Mouse (Mus musculus) kidney, embryonic 14.5 days (tissue): ENCODE measurements around the gene S100b. TPM values are rescaled to one million over a fixed set of nuclear protein-coding genes. Genes with fewer than 3 reads are reported as not detected.

Experiments
- ATAC-seq: fragments of 200-750 bp; cut with Nextera tagmentation; 2 replicates; pipeline ENCODE4 v1.8.0; 2017; ENCODE audit warnings: moderate number of reproducible peaks, mild to moderate bottlenecking, moderate TSS enrichment, moderate library complexity; ENCODE audit not compliant: low FRiP score, low TSS enrichment
- H3K27ac ChIP-seq: fragments of 300-500 bp; sonication (generic); 2 replicates; pipeline ENCODE4 v1.5.1; 2014; ENCODE audit warnings: low read depth, mild to moderate bottlenecking, low read length, moderate library complexity, mixed read lengths
- H3K27me3 ChIP-seq: fragments of 300-500 bp; sonication (generic); 2 replicates; pipeline ENCODE4 v1.6.1; 2014; ENCODE audit warnings: mild to moderate bottlenecking, low read length; ENCODE audit not compliant: control insufficient read depth, insufficient read depth
- H3K36me3 ChIP-seq: fragments of 300-500 bp; sonication (generic); 2 replicates; pipeline ENCODE4 v1.6.1; 2014; ENCODE audit warnings: low read length, mixed read lengths; ENCODE audit not compliant: control insufficient read depth, insufficient read depth
- H3K4me1 ChIP-seq: fragments of 300-500 bp; sonication (generic); 2 replicates; pipeline ENCODE4 v1.6.1; 2014; ENCODE audit warnings: low read length, mixed read lengths; ENCODE audit not compliant: control insufficient read depth, insufficient read depth
- H3K4me2 ChIP-seq: fragments of 300-500 bp; sonication (generic); replicated peaks from 2 replicates; pipeline ENCODE4 v1.6.1; 2014; ENCODE audit warnings: low read depth, mild to moderate bottlenecking, low read length
- H3K4me3 ChIP-seq: fragments of 300-500 bp; sonication (generic); 2 replicates; pipeline ENCODE4 v1.5.1; 2014; ENCODE audit warnings: mild to moderate bottlenecking, low read length
- H3K9ac ChIP-seq: fragments of 300-500 bp; sonication (generic); 2 replicates; pipeline ENCODE4 v1.6.1; 2014; ENCODE audit warnings: low read depth, mild to moderate bottlenecking, low read length, moderate library complexity
- H3K9me3 ChIP-seq: fragments of 300-500 bp; sonication (generic); 2 replicates; pipeline ENCODE4 v1.6.1; 2016; ENCODE audit warnings: low read length; ENCODE audit not compliant: control insufficient read depth
- WGBS: fragments of 180-500 bp; shearing (Covaris S2); extraction: QIAGEN DNeasy Blood & Tissue Kit; methylation state at CpG from one replicate; pipeline ENCODE4 v1.1.7; 2014; 5-methylcytosine and 5-hydroxymethylcytosine counted together
- polyA plus RNA-seq: library from polyadenylated mRNA; unstranded; fragments of >200 nt; fragmentation: Nextera tagmentation; extraction: Ambion mirVana; gene quantifications from 2 replicates; pipeline ENCODE4 v1.2.1, GENCODE M21; 2014

The S100b gene
- polyA plus RNA-seq, 1 experiment from 2014 or later: 0.32 TPM

- ATAC-seq: no peak
- Histone ChIP-seq H3K9me3 (no peaks in the 10 kb centered on the region), H3K9ac (no peak overlapping the region), H3K4me3 (no peak overlapping the region), H3K27me3 (no peaks in the 10 kb centered on the region), H3K36me3 (peaks cover 9% of the 10 kb centered on the region; the same call in 1 of the 2 replicates), H3K27ac (no peak overlapping the region), H3K4me2 (no peak overlapping the region), H3K4me1 (no peaks in the 10 kb centered on the region)
- 76% methylated on average over 1 of the region's 1 CpGs for WGBS
Measured at GRCm38 (mm10) chr10:76229627-76230026, 24.0 kb upstream of the S100b start.

GRCm38 (mm10) chr10:76237341-76238225, 16.1 kb upstream of the S100b start, which contains the start of gene Prmt2:
Prmt2 (minus strand) TSS chr10:76237865.
- H3K9me3 ChIP-seq: no peaks in the 10 kb centered on the region
- peak within 1 kb of the TSS; percentile 51 for H3K4me3 ChIP-seq
- no peaks in the 10 kb centered on the region for H3K27me3 ChIP-seq
- peak within 1 kb of the TSS; percentile 51 for H3K4me2 ChIP-seq
- H3K36me3 ChIP-seq: no peaks in the 10 kb centered on the region
- WGBS: under 1% methylated on average over 47 of the region's 47 CpGs
- H3K27ac ChIP-seq: peak within 1 kb of the TSS; percentile 63
- peak within 1 kb of the TSS; percentile 66 for H3K9ac ChIP-seq
- H3K4me1 ChIP-seq: no peaks in the 10 kb centered on the region
- peak; percentile 98 for ATAC-seq

- no peak for ATAC-seq
- Histone ChIP-seq H3K9ac (no peak overlapping the region), H3K4me3 (no peak overlapping the region), H3K27me3 (no peaks in the 10 kb centered on the region), H3K27ac (no peak overlapping the region), H3K9me3 (no peaks in the 10 kb centered on the region), H3K4me1 (no peaks in the 10 kb centered on the region), H3K4me2 (no peak overlapping the region), H3K36me3 (no peaks in the 10 kb centered on the region)
- WGBS: 75% methylated on average over 4 of the region's 4 CpGs
Measured at GRCm38 (mm10) chr10:76239401-76239800, 14.3 kb upstream of the S100b start.

- Histone ChIP-seq H3K4me3 (no peak overlapping the region), H3K36me3 (no peaks in the 10 kb centered on the region), H3K4me1 (no peaks in the 10 kb centered on the region), H3K9ac (no peak overlapping the region), H3K9me3 (no peaks in the 10 kb centered on the region), H3K27ac (no peak overlapping the region), H3K27me3 (no peaks in the 10 kb centered on the region), H3K4me2 (no peak overlapping the region)
- WGBS: 73% methylated on average over 2 of the region's 2 CpGs
- ATAC-seq: no peak
Measured at GRCm38 (mm10) chr10:76245106-76245505, 8.5 kb upstream of the S100b start.

GRCm38 (mm10) chr10:76246601-76247000, 7.1 kb upstream of the S100b start:
- H3K4me1 ChIP-seq: no peaks in the 10 kb centered on the region
- H3K9me3 ChIP-seq: no peaks in the 10 kb centered on the region
- ATAC-seq: peak; percentile 79
- no peak overlapping the region for H3K27ac ChIP-seq
- H3K36me3 ChIP-seq: no peaks in the 10 kb centered on the region
- no peak overlapping the region for H3K4me2 ChIP-seq
- no peak overlapping the region for H3K4me3 ChIP-seq
- WGBS: 35% methylated on average over 4 of the region's 4 CpGs
- no peaks in the 10 kb centered on the region for H3K27me3 ChIP-seq
- H3K9ac ChIP-seq: no peak overlapping the region

GRCm38 (mm10) chr10:76247960-76248646, 5.5 kb upstream of the S100b start:
- Histone ChIP-seq H3K27me3 (no peaks in the 10 kb centered on the region), H3K27ac (no peak overlapping the region), H3K9me3 (no peaks in the 10 kb centered on the region), H3K4me2 (no peak overlapping the region), H3K4me1 (no peaks in the 10 kb centered on the region), H3K4me3 (no peak overlapping the region), H3K9ac (no peak overlapping the region), H3K36me3 (no peaks in the 10 kb centered on the region)
- 73% methylated on average over 21 of the region's 21 CpGs for WGBS
- no peak for ATAC-seq

- no peak overlapping the region for H3K9ac ChIP-seq
- H3K9me3 ChIP-seq: no peaks in the 10 kb centered on the region
- H3K4me2 ChIP-seq: no peak overlapping the region
- no peaks in the 10 kb centered on the region for H3K36me3 ChIP-seq
- no peaks in the 10 kb centered on the region for H3K4me1 ChIP-seq
- WGBS: 84% methylated on average over 5 of the region's 5 CpGs
- H3K27me3 ChIP-seq: no peaks in the 10 kb centered on the region
- no peak overlapping the region for H3K27ac ChIP-seq
- ATAC-seq: no peak
- no peak overlapping the region for H3K4me3 ChIP-seq
Measured at GRCm38 (mm10) chr10:76248647-76248968, 5.0 kb upstream of the S100b start.

- Histone ChIP-seq H3K27me3 (no peaks in the 10 kb centered on the region), H3K9ac (no peak overlapping the region), H3K9me3 (no peaks in the 10 kb centered on the region), H3K4me3 (no peak overlapping the region), H3K27ac (no peak overlapping the region), H3K4me1 (no peaks in the 10 kb centered on the region), H3K36me3 (no peaks in the 10 kb centered on the region), H3K4me2 (no peak overlapping the region)
- 83% methylated on average over 7 of the region's 7 CpGs for WGBS
- no peak for ATAC-seq
Measured at GRCm38 (mm10) chr10:76250870-76251269, 2.8 kb upstream of the S100b start.

GRCm38 (mm10) chr10:76253079-76253478, 574 bp upstream of the S100b start:
- H3K27ac ChIP-seq: no peak overlapping the region
- no peaks in the 10 kb centered on the region for H3K4me1 ChIP-seq
- no peak overlapping the region for H3K4me2 ChIP-seq
- H3K4me3 ChIP-seq: no peak overlapping the region
- H3K9me3 ChIP-seq: no peaks in the 10 kb centered on the region
- ATAC-seq: no peak
- 97% methylated on average over 1 of the region's 1 CpGs for WGBS
- no peaks in the 10 kb centered on the region for H3K36me3 ChIP-seq
- no peak overlapping the region for H3K9ac ChIP-seq
- H3K27me3 ChIP-seq: no peaks in the 10 kb centered on the region
